Mouse (Mus musculus): ENCODE measurements at regions not wholly inside any gene's neighbourhood (a gene's known extent, or its start where the extent isn't known, plus 50 kb on each side); places are given as distances from the start of the nearest gene placed in this dataset.

- DNase-seq: no peak
Observed at GRCm38 (mm10) chr13:56021716-56022115, 114.4 kb downstream of the H2afy start.

- no peak for DNase-seq
Observed at GRCm38 (mm10) chr13:56014006-56014405, 122.2 kb downstream of the H2afy start.

- no peak for DNase-seq
Observed at GRCm38 (mm10) chr13:56010416-56010815, 125.7 kb downstream of the H2afy start.

- DNase-seq: no peak
Observed at GRCm38 (mm10) chr13:56006827-56007226, 129.3 kb downstream of the H2afy start.

- no peak for DNase-seq
Observed at GRCm38 (mm10) chr13:56005746-56006145, 130.4 kb downstream of the H2afy start.

- no peak for DNase-seq
Observed at GRCm38 (mm10) chr13:56003724-56004393, 132.3 kb downstream of the H2afy start.

- no peak for DNase-seq
Observed at GRCm38 (mm10) chr13:55995255-55995654, 140.9 kb downstream of the H2afy start.

- DNase-seq: no peak
Observed at GRCm38 (mm10) chr13:55994460-55994859, 141.7 kb downstream of the H2afy start.

GRCm38 (mm10) chr13:55992699-55993098 lies 143.5 kb downstream of the H2afy start:
- DNase-seq: no peak

- no peak for DNase-seq
Observed at GRCm38 (mm10) chr13:55991216-55991615, 144.9 kb downstream of the H2afy start.

GRCm38 (mm10) chr13:55990186-55990585 lies 146.0 kb downstream of the H2afy start:
- no peak for DNase-seq

GRCm38 (mm10) chr13:55989401-55989800 lies 146.8 kb downstream of the H2afy start:
- DNase-seq: no peak

- DNase-seq: no peak
Observed at GRCm38 (mm10) chr13:55985396-55985795, 149.4 kb upstream of the Pitx1 start.

GRCm38 (mm10) chr13:55984772-55985171 lies 148.8 kb upstream of the Pitx1 start:
- no peak for DNase-seq

GRCm38 (mm10) chr13:55983851-55984250 lies 147.9 kb upstream of the Pitx1 start:
- no peak for DNase-seq

- DNase-seq: no peak
Observed at GRCm38 (mm10) chr13:55981041-55981440, 145.0 kb upstream of the Pitx1 start.

- no peak for DNase-seq
Observed at GRCm38 (mm10) chr13:55977902-55978301, 141.9 kb upstream of the Pitx1 start.

- no peak for DNase-seq
Observed at GRCm38 (mm10) chr13:55976911-55977381, 141.0 kb upstream of the Pitx1 start.

GRCm38 (mm10) chr13:55974105-55974504 lies 138.1 kb upstream of the Pitx1 start:
- DNase-seq: no peak

GRCm38 (mm10) chr13:55970687-55971086 lies 134.7 kb upstream of the Pitx1 start:
- no peak for DNase-seq

- no peak for DNase-seq
Observed at GRCm38 (mm10) chr13:55969473-55969872, 133.5 kb upstream of the Pitx1 start.

- no peak for DNase-seq
Observed at GRCm38 (mm10) chr13:55967151-55967550, 131.2 kb upstream of the Pitx1 start.

- peak; percentile 62 for DNase-seq
Observed at GRCm38 (mm10) chr13:55963005-55963620, 127.1 kb upstream of the Pitx1 start.

GRCm38 (mm10) chr13:55962254-55962866 lies 126.4 kb upstream of the Pitx1 start:
- no peak for DNase-seq

Measured in thymus, postnatal 14 days (tissue).